Mouse (Mus musculus): ENCODE measurements around the gene Fam155a. TPM values are rescaled to one million over a fixed set of nuclear protein-coding genes. Genes with fewer than 3 reads are reported as not detected.
A peak's percentile ranks its signal among the peaks of the same experiment; 100 is the strongest.

Fam155a gene
- polyA plus RNA-seq, 1 experiment from 2014 or later = 11.6 TPM

DNA sequence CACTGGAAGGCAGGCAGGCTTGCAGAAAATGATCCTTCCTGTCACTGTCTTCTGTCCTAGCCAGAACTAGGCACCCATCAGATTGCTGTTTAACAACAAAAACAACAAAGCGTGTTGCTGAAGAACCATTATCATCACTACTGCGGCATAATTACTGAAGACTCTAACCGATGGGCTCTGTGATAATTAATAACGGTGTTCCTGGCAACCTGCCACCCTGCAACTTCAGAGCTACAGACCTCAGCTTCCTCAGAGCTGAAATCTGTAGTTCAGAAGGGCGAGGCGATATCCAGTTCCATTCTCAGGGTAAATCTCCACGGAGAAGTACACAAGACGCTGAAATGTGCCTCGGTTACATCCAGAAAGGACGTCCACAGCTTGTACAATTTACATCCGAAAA is 531.2 kb downstream of the Fam155a start:
- WGBS = 72% methylated on average over 11 of the region's 11 CpGs
- H3K9ac ChIP-seq = no peak overlapping the region

DNA sequence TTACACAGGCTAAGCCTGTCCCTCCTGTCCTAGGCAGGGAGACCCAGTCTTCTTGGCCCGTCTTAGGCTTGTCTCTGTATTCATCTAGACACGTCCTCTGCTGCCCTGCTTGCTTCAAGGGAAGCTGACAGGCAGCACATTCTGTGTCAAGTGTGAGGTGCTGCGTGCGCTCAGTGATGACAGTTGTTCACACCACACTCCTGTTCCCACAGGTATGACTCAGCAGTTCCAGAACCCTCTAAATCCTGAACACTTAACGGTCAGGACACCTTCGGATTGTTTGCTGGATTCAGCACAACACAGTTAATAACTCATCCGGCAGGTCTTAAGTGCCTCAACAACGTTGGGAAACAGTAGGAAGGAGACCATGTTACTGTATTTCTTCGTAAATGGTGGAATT is 532.0 kb downstream of the Fam155a start:
- Histone ChIP-seq H3K9me3 (no peaks in the 10 kb centered on the region), H3K9ac (no peak overlapping the region), H3K27ac (no peak overlapping the region), H3K4me2 (replicated peaks) (no peak overlapping the region), H3K36me3 (no peaks in the 10 kb centered on the region), H3K4me3 (no peak overlapping the region), H3K27me3 (replicated peaks) (no peaks in the 10 kb centered on the region), H3K4me1 (0 out of 2 replicates have a peak, but pooled peaks cover 3% of the 10 kb centered on the region)
- ATAC-seq (ENCODE audit: low FRiP score, low read depth) = no peak
- 81% methylated on average over 9 of the region's 9 CpGs for WGBS

More for the DNA sequence above, 531.2 kb downstream of the Fam155a start:
- no peaks in the 10 kb centered on the region for H3K9me3 ChIP-seq
- ATAC-seq (ENCODE audit: low FRiP score, low read depth) = no peak
- no peaks in the 10 kb centered on the region for H3K36me3 ChIP-seq
- H3K4me2 ChIP-seq (replicated peaks) = no peak overlapping the region
- H3K27me3 ChIP-seq (replicated peaks) = no peaks in the 10 kb centered on the region
- H3K27ac ChIP-seq = no peak overlapping the region
- 0 out of 2 replicates have a peak, but pooled peaks cover 3% of the 10 kb centered on the region for H3K4me1 ChIP-seq
- no peak overlapping the region for H3K4me3 ChIP-seq

- peak; percentile 76 for ATAC-seq (ENCODE audit: low FRiP score, low read depth)
- H3K4me2 ChIP-seq (replicated peaks) = peak overlapping the region; percentile 39
Observed at GRCm38 (mm10) chr8:9233326-9233919, 537.5 kb downstream of the Fam155a start.

DNA sequence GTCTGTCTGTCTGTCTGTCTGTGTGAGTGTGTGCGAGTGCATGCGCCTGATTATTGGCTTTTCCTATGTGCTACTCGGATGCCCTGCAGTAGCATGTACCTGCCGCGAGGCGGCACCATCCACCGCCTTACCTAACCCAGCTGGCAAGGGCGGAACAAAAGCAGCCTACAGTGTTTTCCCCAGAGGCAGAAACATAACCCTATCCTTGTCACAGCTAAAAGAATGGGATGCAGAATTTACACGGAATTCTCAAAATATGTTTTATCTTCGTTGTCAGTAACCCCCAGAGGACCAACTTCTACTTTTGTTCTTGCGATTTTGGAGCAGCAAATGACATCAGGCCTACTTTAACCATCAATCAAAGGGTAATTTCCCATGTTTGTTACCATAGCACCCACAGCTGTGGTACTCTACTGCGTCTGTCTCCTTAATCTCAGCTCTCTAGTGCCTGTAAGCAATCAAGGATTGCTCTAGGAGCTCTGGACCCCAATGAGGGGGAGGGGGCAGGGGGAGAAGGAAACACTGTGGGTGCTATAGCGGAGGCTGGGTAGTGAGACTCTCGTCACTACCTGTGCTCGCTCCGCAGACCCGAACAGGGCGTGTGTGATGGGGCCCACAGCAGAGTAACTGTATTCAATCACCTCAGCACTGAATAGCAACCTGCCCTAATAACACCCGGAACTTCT is 543.0 kb downstream of the Fam155a start:
- 27% methylated on average over 19 of the region's 19 CpGs for WGBS
- Histone ChIP-seq H3K9me3 (no peaks in the 10 kb centered on the region), H3K4me2 (replicated peaks) (peak overlapping the region; percentile 25), H3K36me3 (no peaks in the 10 kb centered on the region), H3K27ac (no peak overlapping the region), H3K4me1 (peaks cover 6% of the 10 kb centered on the region; the same call in 1 of the 2 replicates), H3K9ac (no peak overlapping the region), H3K4me3 (no peak overlapping the region), H3K27me3 (replicated peaks) (peaks cover 4% of the 10 kb centered on the region; the same call in 1 of the 2 replicates)
- peak; percentile 85 for ATAC-seq (ENCODE audit: low FRiP score, low read depth)

More at GRCm38 (mm10) chr8:9233326-9233919, 537.5 kb downstream of the Fam155a start:
- no peaks in the 10 kb centered on the region for H3K36me3 ChIP-seq
- H3K9ac ChIP-seq = no peak overlapping the region
- 0 out of 2 replicates have a peak, but pooled peaks cover 4% of the 10 kb centered on the region for H3K27me3 ChIP-seq (replicated peaks)
- H3K4me1 ChIP-seq = 0 out of 2 replicates have a peak, but pooled peaks cover 10% of the 10 kb centered on the region
- no peaks in the 10 kb centered on the region for H3K9me3 ChIP-seq
- no peak overlapping the region for H3K4me3 ChIP-seq
- 3% methylated on average over 12 of the region's 12 CpGs for WGBS
- H3K27ac ChIP-seq = no peak overlapping the region

DNA sequence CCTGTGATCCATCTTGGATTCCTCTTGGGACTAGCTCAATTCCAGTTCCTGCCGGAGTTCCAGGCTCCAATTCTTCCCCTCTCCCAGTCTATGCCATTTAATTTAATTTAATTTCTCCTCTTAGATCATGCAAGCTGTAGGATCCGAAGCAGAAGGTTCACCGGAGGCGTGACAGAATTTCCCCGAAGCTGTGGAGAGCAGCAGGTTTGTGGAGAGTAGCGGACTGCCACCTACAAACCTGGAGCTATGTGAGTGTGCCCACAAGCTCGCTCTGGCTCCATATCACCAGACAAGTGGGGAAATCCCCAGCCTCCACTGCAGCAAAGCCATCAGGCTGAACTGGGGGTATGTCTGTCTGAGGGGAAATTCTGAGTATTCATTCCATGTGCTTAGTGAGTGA is 544.2 kb downstream of the Fam155a start:
- no peak overlapping the region for H3K27ac ChIP-seq
- peaks cover 4% of the 10 kb centered on the region; the same call in 1 of the 2 replicates for H3K27me3 ChIP-seq (replicated peaks)
- H3K36me3 ChIP-seq = no peaks in the 10 kb centered on the region
- no peak for ATAC-seq (ENCODE audit: low FRiP score, low read depth)
- no peak overlapping the region for H3K9ac ChIP-seq
- H3K4me1 ChIP-seq = peaks cover 4% of the 10 kb centered on the region; the same call in 1 of the 2 replicates
- WGBS = 92% methylated on average over 7 of the region's 7 CpGs
- H3K9me3 ChIP-seq = no peaks in the 10 kb centered on the region
- H3K4me2 ChIP-seq (replicated peaks) = no peak overlapping the region
- no peak overlapping the region for H3K4me3 ChIP-seq

DNA sequence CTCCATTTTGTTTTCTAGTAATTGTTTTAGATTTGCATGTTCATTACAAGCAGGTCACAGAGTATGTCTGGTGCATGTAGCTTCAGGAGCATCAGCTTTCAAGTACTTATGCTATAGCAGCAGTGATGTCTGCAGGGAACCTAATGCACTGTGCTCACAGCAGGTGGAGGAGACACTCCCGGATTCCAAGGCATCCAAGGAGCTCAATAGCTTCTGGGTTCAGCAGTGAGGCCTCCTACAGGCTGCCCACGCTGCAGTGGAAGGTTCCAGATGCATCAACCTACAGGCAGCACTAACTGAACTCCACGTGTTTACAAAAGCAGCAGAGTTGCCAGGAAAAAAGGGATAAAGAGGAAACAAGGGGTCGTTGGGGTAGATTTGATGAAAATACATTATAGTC is 559.2 kb downstream of the Fam155a start:
- 64% methylated on average over 4 of the region's 4 CpGs for WGBS
- H3K36me3 ChIP-seq = no peaks in the 10 kb centered on the region
- no peak for ATAC-seq (ENCODE audit: low FRiP score, low read depth)
- no peaks in the 10 kb centered on the region for H3K9me3 ChIP-seq
- no peak overlapping the region for H3K4me3 ChIP-seq
- H3K4me2 ChIP-seq (replicated peaks) = no peak overlapping the region
- H3K27me3 ChIP-seq (replicated peaks) = no peaks in the 10 kb centered on the region
- H3K4me1 ChIP-seq = no peaks in the 10 kb centered on the region
- H3K9ac ChIP-seq = no peak overlapping the region
- H3K27ac ChIP-seq = no peak overlapping the region

DNA sequence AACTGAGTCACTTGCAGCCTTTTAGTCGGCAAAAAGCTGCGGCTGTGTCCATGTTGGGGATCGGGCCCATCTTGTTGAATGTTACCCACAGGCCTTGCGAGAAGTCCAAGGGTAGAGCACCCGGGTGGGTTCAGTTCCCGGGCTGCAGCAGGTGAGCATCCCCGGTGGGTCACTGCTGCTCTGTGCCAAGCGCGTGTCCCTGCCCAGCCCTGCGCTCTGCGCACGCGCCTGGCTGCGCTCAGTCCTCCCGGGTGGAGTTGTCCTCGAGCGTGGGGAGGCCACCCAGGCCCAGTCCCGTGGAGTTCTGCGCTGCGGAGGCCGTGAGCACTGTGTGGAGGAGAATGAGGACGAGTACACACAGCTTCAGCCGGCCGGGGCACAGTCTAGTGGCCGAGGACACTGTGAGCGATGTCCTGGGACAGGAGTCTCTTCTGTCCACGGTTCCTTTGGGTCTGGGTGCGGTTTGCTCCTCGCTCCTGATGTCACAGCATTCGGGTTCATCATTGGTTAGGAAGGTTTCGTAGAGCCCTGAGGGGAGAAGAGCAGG is 563.4 kb downstream of the Fam155a start:
- ATAC-seq (ENCODE audit: low FRiP score, low read depth) = no peak
- H3K27me3 ChIP-seq (replicated peaks) = no peaks in the 10 kb centered on the region
- 95% methylated on average over 31 of the region's 31 CpGs for WGBS

DNA sequence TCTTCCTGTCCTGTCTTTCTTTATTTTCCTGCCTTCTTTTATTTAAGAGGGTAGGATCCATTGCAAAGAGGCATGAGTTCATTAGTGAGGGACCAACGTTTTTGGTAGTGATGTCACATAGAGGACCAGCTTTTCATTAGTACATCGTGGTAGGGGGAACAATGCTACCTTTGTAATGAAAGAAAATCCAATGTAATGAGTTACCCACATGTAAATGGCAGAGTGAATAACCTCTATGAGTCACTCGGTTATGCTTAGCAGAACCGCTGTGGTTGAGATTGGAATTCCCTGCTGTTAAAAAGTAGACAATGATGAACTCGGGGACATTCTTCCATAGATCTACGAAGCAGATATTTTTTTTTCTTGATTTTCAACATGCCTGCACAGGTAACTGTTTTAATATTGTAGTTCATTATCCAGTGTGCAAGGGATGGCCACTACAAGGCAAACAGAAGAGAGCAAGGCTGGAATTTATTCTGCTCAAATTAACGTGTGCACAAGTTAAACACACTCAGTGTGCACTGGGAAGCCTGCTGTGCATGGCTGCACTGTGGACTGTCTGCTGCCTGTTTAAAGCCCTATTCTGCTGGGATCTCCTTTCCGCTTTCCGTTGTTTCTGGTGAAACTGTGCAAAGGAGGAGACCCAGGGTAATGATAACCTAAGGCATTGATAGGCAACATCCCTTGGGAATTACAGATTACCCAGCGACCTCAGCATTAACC is 566.5 kb downstream of the Fam155a start:
- Histone ChIP-seq H3K4me1 (no peaks in the 10 kb centered on the region), H3K9me3 (no peaks in the 10 kb centered on the region), H3K4me3 (no peak overlapping the region), H3K9ac (no peak overlapping the region), H3K4me2 (replicated peaks) (no peak overlapping the region), H3K36me3 (no peaks in the 10 kb centered on the region), H3K27me3 (replicated peaks) (no peaks in the 10 kb centered on the region), H3K27ac (no peak overlapping the region)
- no peak for ATAC-seq (ENCODE audit: low FRiP score, low read depth)
- WGBS = 55% methylated on average over 10 of the region's 10 CpGs

More for the DNA sequence above, 563.4 kb downstream of the Fam155a start:
- Histone ChIP-seq H3K27ac (no peak overlapping the region), H3K4me2 (replicated peaks) (no peak overlapping the region), H3K4me1 (no peaks in the 10 kb centered on the region), H3K9ac (no peak overlapping the region), H3K4me3 (no peak overlapping the region), H3K36me3 (no peaks in the 10 kb centered on the region), H3K9me3 (no peaks in the 10 kb centered on the region)

GRCm38 (mm10) chr8:9200099-9200498 is 570.9 kb downstream of the Fam155a start:
- no peaks in the 10 kb centered on the region for H3K4me1 ChIP-seq
- no peaks in the 10 kb centered on the region for H3K9me3 ChIP-seq
- no peaks in the 10 kb centered on the region for H3K27me3 ChIP-seq (replicated peaks)
- no peak overlapping the region for H3K9ac ChIP-seq
- no peak overlapping the region for H3K4me3 ChIP-seq
- no peaks in the 10 kb centered on the region for H3K36me3 ChIP-seq
- H3K4me2 ChIP-seq (replicated peaks) = no peak overlapping the region
- ATAC-seq (ENCODE audit: low FRiP score, low read depth) = no peak
- no peak overlapping the region for H3K27ac ChIP-seq
- WGBS = 90% methylated on average over 3 of the region's 3 CpGs

- Histone ChIP-seq H3K4me3 (no peak overlapping the region), H3K27ac (no peak overlapping the region), H3K4me1 (no peaks in the 10 kb centered on the region), H3K27me3 (replicated peaks) (no peaks in the 10 kb centered on the region), H3K4me2 (replicated peaks) (no peak overlapping the region), H3K9ac (no peak overlapping the region), H3K36me3 (no peaks in the 10 kb centered on the region), H3K9me3 (no peaks in the 10 kb centered on the region)
- WGBS = 92% methylated on average over 3 of the region's 3 CpGs
- ATAC-seq (ENCODE audit: low FRiP score, low read depth) = no peak
Observed at GRCm38 (mm10) chr8:9191682-9192081, 579.3 kb downstream of the Fam155a start.

DNA sequence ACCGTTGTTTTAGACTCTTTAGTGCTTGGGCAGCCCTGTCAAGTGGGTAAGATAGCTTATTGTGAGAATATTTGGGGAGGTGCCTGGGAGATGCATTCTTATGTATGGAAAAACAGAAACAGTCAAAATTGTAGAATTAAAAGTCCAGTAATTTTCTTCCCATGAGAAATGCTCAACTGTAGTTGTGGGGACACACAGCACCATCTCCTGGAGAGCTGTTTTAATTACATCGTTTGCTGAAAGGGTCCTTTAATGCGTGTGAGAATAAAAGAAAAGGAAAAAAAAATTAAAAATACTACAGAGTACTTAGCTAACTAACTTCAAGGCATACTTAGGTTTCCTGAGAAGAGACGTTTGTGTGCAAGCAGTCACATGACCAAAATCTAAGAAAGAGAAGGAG is 582.3 kb downstream of the Fam155a start:
- Histone ChIP-seq H3K27me3 (replicated peaks) (no peaks in the 10 kb centered on the region), H3K9me3 (no peaks in the 10 kb centered on the region), H3K27ac (no peak overlapping the region), H3K9ac (no peak overlapping the region), H3K36me3 (no peaks in the 10 kb centered on the region), H3K4me1 (no peaks in the 10 kb centered on the region), H3K4me2 (replicated peaks) (no peak overlapping the region), H3K4me3 (no peak overlapping the region)
- WGBS = 45% methylated on average over 4 of the region's 4 CpGs
- no peak for ATAC-seq (ENCODE audit: low FRiP score, low read depth)

- Histone ChIP-seq H3K27ac (no peak overlapping the region), H3K27me3 (replicated peaks) (no peaks in the 10 kb centered on the region), H3K4me2 (replicated peaks) (no peak overlapping the region), H3K9ac (no peak overlapping the region), H3K36me3 (no peaks in the 10 kb centered on the region), H3K4me3 (no peak overlapping the region), H3K9me3 (no peaks in the 10 kb centered on the region), H3K4me1 (peaks cover 9% of the 10 kb centered on the region)
- WGBS = 51% methylated on average over 2 of the region's 2 CpGs
- no peak for ATAC-seq (ENCODE audit: low FRiP score, low read depth)
Observed at GRCm38 (mm10) chr8:9185200-9185599, 585.8 kb downstream of the Fam155a start.
